ENCODE assay signal across 11 mouse cellular contexts in genomic region chr13:116514640-116515311, GRCm38 (mm10).
DNase-seq lines count a peak whose midpoint lies in the region; ATAC-seq lines count a peak whose summit lies in the region.
"Had no signal": no experiment of that assay in that cellular context is flagged by ENCODE, and none has a peak within 500 bp of the region (broad histone marks: within the 10 kb centered on the region; RNA-seq: fewer than 3 reads in every experiment).

No protein-coding gene starts in this region.

- peaks cover 13% of the 10 kb centered on the region for H3K4me1 ChIP-seq in forebrain, embryonic 15.5 days
- H3K4me1 ChIP-seq in midbrain, embryonic 10.5 days = peaks cover 13% of the 10 kb centered on the region
- H3K4me1 ChIP-seq: liver, embryonic 13.5 days had no signal

- H3K9me3 ChIP-seq in forebrain, embryonic 15.5 days = no peaks in the 10 kb centered on the region
- no peaks in the 10 kb centered on the region for H3K9me3 ChIP-seq in midbrain, embryonic 10.5 days (replicated peaks)
- H3K9me3 ChIP-seq: liver, embryonic 13.5 days had no signal

- no peaks in the 10 kb centered on the region for H3K36me3 ChIP-seq in forebrain, embryonic 15.5 days
- no peaks in the 10 kb centered on the region for H3K36me3 ChIP-seq in midbrain, embryonic 10.5 days
- H3K36me3 ChIP-seq: liver, embryonic 13.5 days had no signal

- peak; percentile 16 for DNase-seq in cerebellum, postnatal 10 days
- no peak for DNase-seq in cerebellum, adult 11 months
- peak; percentile 32 for DNase-seq in MN1 (ENCODE audit: low spot score)
- DNase-seq in midbrain, embryonic 10.5 days (ENCODE audit: low spot score) = peak; percentile 37
- DNase-seq in gastrocnemius, postnatal 4 days (ENCODE audit: low spot score in 2 of 2) = no peak
- no peak for DNase-seq in natural killer cell, adult 2 months (ENCODE audit: low spot score in 2 of 2)
- DNase-seq in adrenal gland, postnatal 25 days = no peak
- DNase-seq: kidney, adult 11 months; liver, embryonic 13.5 days had no signal

- peak; percentile 94 for ATAC-seq in forebrain, embryonic 15.5 days (replicated peaks)
- ATAC-seq: Patski had no signal

- H3K9ac ChIP-seq in forebrain, embryonic 15.5 days (replicated peaks) = peak overlapping the region; percentile 33; the same call in 1 of the 2 replicates
- H3K9ac ChIP-seq: liver, embryonic 13.5 days had no signal

- peak overlapping the region; percentile 27 for H3K4me3 ChIP-seq in forebrain, embryonic 15.5 days
- H3K4me3 ChIP-seq in midbrain, embryonic 10.5 days = peak overlapping the region; percentile 47
- H3K4me3 ChIP-seq: liver, embryonic 13.5 days had no signal

- 2% methylated on average over 13 of the region's 13 CpGs for WGBS in forebrain, embryonic 15.5 days
- 4% methylated on average over 13 of the region's 13 CpGs for whole genome bisulfite sequencing in midbrain, embryonic 10.5 days

- H3K27ac ChIP-seq in forebrain, embryonic 15.5 days (replicated peaks) = peak overlapping the region; percentile 19
- H3K27ac ChIP-seq in midbrain, embryonic 10.5 days (replicated peaks) = peak overlapping the region; percentile 69
- H3K27ac ChIP-seq: liver, embryonic 13.5 days had no signal

- peak overlapping the region; percentile 55 for H3K4me2 ChIP-seq in forebrain, embryonic 15.5 days (replicated peaks)
- H3K4me2 ChIP-seq: liver, embryonic 13.5 days had no signal

- H3K27me3 ChIP-seq in forebrain, embryonic 15.5 days = no peaks in the 10 kb centered on the region
- peaks cover 19% of the 10 kb centered on the region for H3K27me3 ChIP-seq in midbrain, embryonic 10.5 days (ENCODE audit: low read depth, poor library complexity, severe bottlenecking)
- H3K27me3 ChIP-seq: liver, embryonic 13.5 days had no signal

Comparison
In these comparisons a context has a peak if more than half of its experiments do, and no peak if none do; other contexts are left out.
1. DNase-seq: peak in cerebellum, postnatal 10 days (2 of 2), MN1 (single experiment) and midbrain, embryonic 10.5 days (single experiment); none in cerebellum, adult 11 months (single experiment), gastrocnemius, postnatal 4 days (0 of 2), natural killer cell, adult 2 months (0 of 2) and adrenal gland, postnatal 25 days (single experiment).